Mouse (Mus musculus): ENCODE measurements around the gene Olfr725. TPM values are rescaled to one million over a fixed set of nuclear protein-coding genes. Genes with fewer than 3 reads are reported as not detected.

Olfr725 gene
- polyA plus RNA-seq (2015; fragmentation: Nextera tagmentation; extraction: Ambion mirVana): not detected in 2 replicates

- ATAC-seq (ENCODE audit: extremely low read depth, insufficient number of reproducible peaks, low FRiP score, low TSS enrichment): no peak
- H3K27me3 ChIP-seq (replicated peaks): no peaks in the 10 kb centered on the region
- no peaks in the 10 kb centered on the region for H3K36me3 ChIP-seq
- no peaks in the 10 kb centered on the region for H3K9me3 ChIP-seq
- no peaks in the 10 kb centered on the region for H3K4me1 ChIP-seq
- H3K9ac ChIP-seq: no peak within 1 kb of the TSS
- H3K4me2 ChIP-seq: no peak within 1 kb of the TSS
- no peak within 1 kb of the TSS for H3K4me3 ChIP-seq
- H3K27ac ChIP-seq (replicated peaks): no peak within 1 kb of the TSS
These were observed at the start of gene Olfr725 for GRCm38 (mm10) chr14:50040275-50040674. TSS of gene Olfr725 (minus strand) at chr14:50040375.

GRCm38 (mm10) chr14:50062733-50063104, 22.5 kb upstream of the Olfr725 start:
- peak overlapping the region; percentile 84 for H3K4me2 ChIP-seq
- peak overlapping the region; percentile 80 for H3K4me3 ChIP-seq
- no peak for ATAC-seq (ENCODE audit: extremely low read depth, insufficient number of reproducible peaks, low FRiP score, low TSS enrichment)
- no peaks in the 10 kb centered on the region for H3K27me3 ChIP-seq (replicated peaks)
- H3K36me3 ChIP-seq: no peaks in the 10 kb centered on the region
- 1% methylated on average over 4 of the region's 4 CpGs for WGBS
- H3K27ac ChIP-seq (replicated peaks): peak overlapping the region; percentile 91
- H3K9me3 ChIP-seq: no peaks in the 10 kb centered on the region
- peaks cover 5% of the 10 kb centered on the region for H3K4me1 ChIP-seq
- peak overlapping the region; percentile 85; the same call in 1 of the 2 replicates for H3K9ac ChIP-seq

DNA sequence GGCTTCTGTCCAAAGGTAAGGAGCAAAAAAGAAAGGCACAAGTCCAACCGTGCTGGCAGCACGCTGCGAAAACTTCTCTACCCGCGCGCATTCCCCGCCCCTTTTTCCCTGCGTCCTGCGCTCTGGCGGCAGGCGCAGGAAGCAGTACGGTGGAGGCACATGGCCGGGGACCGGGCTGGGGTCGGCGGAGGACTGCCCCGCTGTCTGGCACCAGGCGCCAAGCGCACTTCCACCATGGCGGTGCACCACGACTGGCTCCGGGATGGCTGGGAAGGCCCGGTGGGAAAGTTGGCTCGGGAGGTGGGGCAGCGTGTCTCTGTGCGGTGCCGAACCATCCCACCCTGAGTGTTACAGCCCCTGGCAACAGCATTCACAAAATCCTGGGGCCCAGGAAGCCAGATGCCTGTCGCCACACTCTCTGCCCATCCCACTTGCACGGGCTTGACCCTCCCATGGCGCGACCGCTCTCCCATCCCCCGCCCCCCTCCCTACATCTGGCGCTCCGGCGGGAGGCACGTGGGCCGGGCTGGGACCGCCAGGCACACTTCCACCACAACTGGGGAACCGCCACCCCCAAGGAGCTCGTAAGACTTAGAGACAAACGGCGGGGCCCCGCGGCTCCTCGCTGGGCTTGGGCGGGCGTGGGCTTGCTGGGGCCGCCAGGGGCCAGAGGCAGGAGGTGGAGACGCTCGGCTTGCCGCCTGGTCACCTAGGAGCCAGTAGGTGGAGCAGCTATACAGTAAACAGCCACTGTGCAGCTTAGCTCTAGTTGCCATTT, 22.0 kb upstream of the Olfr725 start:
- peak overlapping the region; percentile 85 for H3K9ac ChIP-seq
- H3K4me3 ChIP-seq: peak overlapping the region; percentile 80
- H3K27ac ChIP-seq (replicated peaks): peak overlapping the region; percentile 91
- no peaks in the 10 kb centered on the region for H3K36me3 ChIP-seq
- H3K4me2 ChIP-seq: peak overlapping the region; percentile 84
- H3K27me3 ChIP-seq (replicated peaks): no peaks in the 10 kb centered on the region
- H3K4me1 ChIP-seq: peaks cover 5% of the 10 kb centered on the region
- no peaks in the 10 kb centered on the region for H3K9me3 ChIP-seq
- ATAC-seq (ENCODE audit: extremely low read depth, insufficient number of reproducible peaks, low FRiP score, low TSS enrichment): peak; percentile 89
- under 1% methylated on average over 52 of the region's 52 CpGs for WGBS

GRCm38 (mm10) chr14:50061590-50061954, 21.4 kb upstream of the Olfr725 start:
- H3K9ac ChIP-seq: peak overlapping the region; percentile 85
- H3K4me2 ChIP-seq: peak overlapping the region; percentile 84
- ATAC-seq (ENCODE audit: extremely low read depth, insufficient number of reproducible peaks, low FRiP score, low TSS enrichment): peak; percentile 53; the same call in 1 of the 2 replicates

GRCm38 (mm10) chr14:50061179-50061578, 21.0 kb upstream of the Olfr725 start:
- no peak for ATAC-seq (ENCODE audit: extremely low read depth, insufficient number of reproducible peaks, low FRiP score, low TSS enrichment)
- H3K4me3 ChIP-seq: peak overlapping the region; percentile 80
- H3K27ac ChIP-seq (replicated peaks): no peak overlapping the region
- H3K9ac ChIP-seq: peak overlapping the region; percentile 85
- H3K9me3 ChIP-seq: no peaks in the 10 kb centered on the region
- WGBS: 20% methylated on average over 11 of the region's 11 CpGs
- peak overlapping the region; percentile 84 for H3K4me2 ChIP-seq
- H3K27me3 ChIP-seq (replicated peaks): no peaks in the 10 kb centered on the region
- no peaks in the 10 kb centered on the region for H3K36me3 ChIP-seq
- H3K4me1 ChIP-seq: peaks cover 5% of the 10 kb centered on the region

More at GRCm38 (mm10) chr14:50061590-50061954, 21.4 kb upstream of the Olfr725 start:
- Histone ChIP-seq H3K4me1 (peaks cover 5% of the 10 kb centered on the region), H3K27me3 (replicated peaks) (no peaks in the 10 kb centered on the region), H3K4me3 (peak overlapping the region; percentile 80), H3K36me3 (no peaks in the 10 kb centered on the region), H3K9me3 (no peaks in the 10 kb centered on the region), H3K27ac (replicated peaks) (peak overlapping the region; percentile 91)
- 0% methylated on average over 13 of the region's 13 CpGs for WGBS

DNA sequence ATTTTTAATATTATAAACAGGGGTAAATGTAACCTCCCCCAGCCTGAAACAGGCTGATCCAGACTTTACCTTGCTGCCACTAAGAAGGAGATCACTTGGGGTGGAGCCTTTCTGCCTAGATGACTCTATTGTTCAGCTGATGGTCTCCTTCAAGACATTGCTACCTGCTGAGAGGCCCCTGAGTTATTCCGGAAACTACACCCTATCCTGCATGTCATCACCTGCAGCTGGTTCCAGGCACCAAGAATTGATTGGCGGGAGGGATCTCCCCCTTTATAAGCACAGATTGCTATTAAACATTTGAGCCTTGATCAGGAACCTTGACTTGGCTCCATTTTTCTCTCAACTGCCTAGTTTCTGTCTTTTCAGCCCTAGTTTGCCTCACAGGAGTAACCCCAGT, 8.1 kb downstream of the Olfr725 start:
- H3K27me3 ChIP-seq (replicated peaks): no peaks in the 10 kb centered on the region
- H3K9ac ChIP-seq: no peak overlapping the region
- H3K4me1 ChIP-seq: no peaks in the 10 kb centered on the region
- ATAC-seq (ENCODE audit: extremely low read depth, insufficient number of reproducible peaks, low FRiP score, low TSS enrichment): no peak
- no peak overlapping the region for H3K4me3 ChIP-seq
- H3K4me2 ChIP-seq: no peak overlapping the region
- H3K27ac ChIP-seq (replicated peaks): no peak overlapping the region
- WGBS: 68% methylated on average over 2 of the region's 2 CpGs
- H3K36me3 ChIP-seq: no peaks in the 10 kb centered on the region
- H3K9me3 ChIP-seq: 0 out of 2 replicates have a peak, but pooled peaks cover 2% of the 10 kb centered on the region

DNA sequence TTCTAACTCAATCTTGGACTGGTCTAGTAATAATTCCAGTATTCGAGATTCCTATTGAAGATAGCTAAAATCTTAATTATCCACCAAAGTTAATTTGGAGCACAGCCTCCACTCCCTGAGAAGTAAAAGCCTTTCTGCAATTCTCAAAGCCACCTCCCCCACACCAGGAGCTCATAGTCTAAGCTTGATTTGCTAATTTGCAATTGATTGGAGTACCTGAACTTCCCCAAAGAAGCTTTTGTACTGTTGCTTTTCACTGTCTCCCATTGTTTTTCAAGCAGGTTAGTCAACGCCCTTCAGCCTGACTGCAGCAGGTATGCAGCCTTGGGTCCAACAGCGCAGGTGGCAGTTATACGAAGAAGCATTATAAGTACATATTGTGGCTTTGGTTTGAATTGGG, 8.8 kb downstream of the Olfr725 start:
- Histone ChIP-seq H3K36me3 (no peaks in the 10 kb centered on the region), H3K9me3 (0 out of 2 replicates have a peak, but pooled peaks cover 2% of the 10 kb centered on the region), H3K27ac (replicated peaks) (no peak overlapping the region), H3K4me3 (no peak overlapping the region), H3K27me3 (replicated peaks) (no peaks in the 10 kb centered on the region), H3K4me1 (no peaks in the 10 kb centered on the region), H3K4me2 (no peak overlapping the region), H3K9ac (no peak overlapping the region)
- 62% methylated on average over 4 of the region's 4 CpGs for WGBS
- ATAC-seq (ENCODE audit: extremely low read depth, insufficient number of reproducible peaks, low FRiP score, low TSS enrichment): no peak

- no peak for ATAC-seq (ENCODE audit: extremely low read depth, insufficient number of reproducible peaks, low FRiP score, low TSS enrichment)
- WGBS: 64% methylated on average over 2 of the region's 2 CpGs
- no peaks in the 10 kb centered on the region for H3K4me1 ChIP-seq
- H3K9me3 ChIP-seq: peaks cover 2% of the 10 kb centered on the region; the same call in 1 of the 2 replicates
- no peaks in the 10 kb centered on the region for H3K36me3 ChIP-seq
- no peak overlapping the region for H3K27ac ChIP-seq (replicated peaks)
- H3K4me2 ChIP-seq: no peak overlapping the region
- H3K9ac ChIP-seq: no peak overlapping the region
- H3K27me3 ChIP-seq (replicated peaks): no peaks in the 10 kb centered on the region
- no peak overlapping the region for H3K4me3 ChIP-seq
These were observed 13.8 kb downstream of the Olfr725 start for GRCm38 (mm10) chr14:50026371-50026770.

Other genes with a start within 250 kb of the Olfr725 start
- not detected in 2 replicates for gene Olfr722, start 138.4 kb downstream of the Olfr725 start, polyA plus RNA-seq (2015; fragmentation: Nextera tagmentation; extraction: Ambion mirVana)
- not detected in 2 replicates for gene Olfr723, start 108.6 kb downstream of the Olfr725 start, polyA plus RNA-seq (2015; fragmentation: Nextera tagmentation; extraction: Ambion mirVana)
- gene Olfr724, start 77.1 kb downstream of the Olfr725 start, polyA plus RNA-seq (2015; fragmentation: Nextera tagmentation; extraction: Ambion mirVana): not detected in 2 replicates
- gene Olfr726, start 50.6 kb upstream of the Olfr725 start, polyA plus RNA-seq (2015; fragmentation: Nextera tagmentation; extraction: Ambion mirVana): not detected in 2 replicates
- gene Olfr727, start 82.8 kb upstream of the Olfr725 start, polyA plus RNA-seq (2015; fragmentation: Nextera tagmentation; extraction: Ambion mirVana): not detected in 2 replicates
- not detected in 2 replicates for gene Olfr728, start 102.3 kb upstream of the Olfr725 start, polyA plus RNA-seq (2015; fragmentation: Nextera tagmentation; extraction: Ambion mirVana)
- gene Olfr729, start 112.5 kb upstream of the Olfr725 start, polyA plus RNA-seq (2015; fragmentation: Nextera tagmentation; extraction: Ambion mirVana): not detected in 2 replicates
- not detected in 2 replicates for gene Olfr730, start 147.8 kb upstream of the Olfr725 start, polyA plus RNA-seq (2015; fragmentation: Nextera tagmentation; extraction: Ambion mirVana)
- not detected in 2 replicates for gene Olfr731, start 201.5 kb upstream of the Olfr725 start, polyA plus RNA-seq (2015; fragmentation: Nextera tagmentation; extraction: Ambion mirVana)
- not detected in 2 replicates for gene Olfr732, start 243.8 kb upstream of the Olfr725 start, polyA plus RNA-seq (2015; fragmentation: Nextera tagmentation; extraction: Ambion mirVana)